Mouse (Mus musculus) neural tube, embryonic 14.5 days (tissue): ENCODE measurements around the gene Fas. TPM values are rescaled to one million over a fixed set of nuclear protein-coding genes. Genes with fewer than 3 reads are reported as not detected.

ENCODE experiments used
- ATAC-seq: fragments of 200-750 bp; cut with Nextera tagmentation; 2 replicates; pipeline ENCODE4 v1.8.0; 2017; ENCODE audit warnings: low read depth, mild to moderate bottlenecking, moderate TSS enrichment, moderate library complexity
- H3K27ac ChIP-seq: fragments of 300-500 bp; sonication (generic); 2 replicates; pipeline ENCODE4 v1.5.1; 2014; ENCODE audit warnings: low read depth, mild to moderate bottlenecking, control low read depth, low read length, moderate library complexity, mixed read lengths
- H3K27me3 ChIP-seq: fragments of 300-500 bp; sonication (generic); 2 replicates; pipeline ENCODE4 v1.6.1; 2014; ENCODE audit warnings: low read length; ENCODE audit not compliant: control insufficient read depth, insufficient read depth
- H3K36me3 ChIP-seq: fragments of 300-500 bp; sonication (generic); 2 replicates; pipeline ENCODE4 v1.6.1; 2014; ENCODE audit warnings: low read length, mixed read lengths; ENCODE audit not compliant: control insufficient read depth, insufficient read depth
- H3K4me1 ChIP-seq: fragments of 300-500 bp; sonication (generic); 2 replicates; pipeline ENCODE4 v1.6.1; 2014; ENCODE audit warnings: low read length; ENCODE audit not compliant: control insufficient read depth, insufficient read depth
- H3K4me2 ChIP-seq: fragments of 300-500 bp; sonication (generic); 2 replicates; pipeline ENCODE4 v1.6.1; 2014; ENCODE audit warnings: mild to moderate bottlenecking, low read depth, low read length, control low read depth
- H3K4me3 ChIP-seq: fragments of 300-500 bp; sonication (generic); 2 replicates; pipeline ENCODE4 v1.5.1; 2014; ENCODE audit warnings: low read depth, low read length, control low read depth, mixed read lengths
- H3K9ac ChIP-seq: fragments of 300-500 bp; sonication (generic); replicated peaks from 2 replicates; pipeline ENCODE4 v1.6.1; 2014; ENCODE audit warnings: low read depth, mild to moderate bottlenecking, control low read depth, low read length, mixed read lengths
- H3K9me3 ChIP-seq: fragments of 300-500 bp; sonication (generic); 2 replicates; pipeline ENCODE4 v1.6.1; 2016; ENCODE audit warnings: low read length; ENCODE audit not compliant: control insufficient read depth
- WGBS: fragments of 180-500 bp; shearing (Covaris S2); extraction: QIAGEN DNeasy Blood & Tissue Kit; methylation state at CpG from one replicate; pipeline ENCODE4 v1.1.7; 2014; 5-methylcytosine and 5-hydroxymethylcytosine counted together
- polyA plus RNA-seq: library from polyadenylated mRNA; unstranded; fragments of >200 nt; fragmentation: Nextera tagmentation; extraction: Ambion mirVana; gene quantifications from 2 replicates; pipeline ENCODE4 v1.2.1, GENCODE M21; 2014

The Fas gene
- polyA plus RNA-seq, 1 experiment from 2014 or later, result 1.4 TPM

DNA sequence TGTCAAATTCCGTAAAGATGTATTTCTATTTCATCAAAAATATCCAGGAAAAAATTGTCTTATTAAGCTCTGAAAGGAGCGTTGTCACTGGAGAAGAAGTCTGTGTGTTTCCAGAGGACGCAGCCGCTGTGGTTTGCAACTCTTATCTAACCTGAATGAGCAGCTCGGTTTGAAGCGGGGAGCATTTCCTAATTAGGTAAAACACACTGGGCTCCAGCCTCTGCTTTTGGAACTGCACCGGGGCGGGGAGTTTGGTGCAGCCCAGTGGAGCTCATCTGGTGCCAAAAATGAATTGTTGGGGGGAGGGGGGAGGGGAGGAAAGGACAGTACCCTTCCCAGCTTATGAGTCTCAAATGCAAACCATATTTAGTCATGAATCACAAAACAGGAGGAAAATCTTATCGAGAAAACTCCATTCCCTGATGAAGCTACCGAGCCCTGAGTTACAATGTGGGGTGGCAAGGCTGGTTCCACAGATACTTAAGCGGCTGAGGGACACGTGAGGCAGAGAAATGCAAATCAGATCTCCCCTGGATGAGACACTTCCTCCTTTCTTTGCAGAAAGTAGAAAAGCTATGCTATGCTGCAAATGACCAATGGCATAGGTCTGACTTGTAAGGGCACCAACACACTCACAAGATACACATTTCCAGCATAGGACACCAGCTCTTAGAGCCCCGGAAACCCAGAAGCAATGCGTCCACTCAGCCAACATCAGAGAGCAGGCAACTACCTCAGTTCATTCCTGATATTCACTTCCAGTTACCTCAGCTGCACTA is 36.2 kb upstream of the Fas start:
- no peak overlapping the region for H3K4me2 ChIP-seq
- no peaks in the 10 kb centered on the region for H3K36me3 ChIP-seq
- H3K4me1 ChIP-seq, result no peaks in the 10 kb centered on the region
- H3K4me3 ChIP-seq, result no peak overlapping the region
- H3K9me3 ChIP-seq, result no peaks in the 10 kb centered on the region
- no peak overlapping the region for H3K27ac ChIP-seq
- no peaks in the 10 kb centered on the region for H3K27me3 ChIP-seq
- H3K9ac ChIP-seq, result no peak overlapping the region
- ATAC-seq, result no peak
- 67% methylated on average over 14 of the region's 14 CpGs for WGBS

DNA sequence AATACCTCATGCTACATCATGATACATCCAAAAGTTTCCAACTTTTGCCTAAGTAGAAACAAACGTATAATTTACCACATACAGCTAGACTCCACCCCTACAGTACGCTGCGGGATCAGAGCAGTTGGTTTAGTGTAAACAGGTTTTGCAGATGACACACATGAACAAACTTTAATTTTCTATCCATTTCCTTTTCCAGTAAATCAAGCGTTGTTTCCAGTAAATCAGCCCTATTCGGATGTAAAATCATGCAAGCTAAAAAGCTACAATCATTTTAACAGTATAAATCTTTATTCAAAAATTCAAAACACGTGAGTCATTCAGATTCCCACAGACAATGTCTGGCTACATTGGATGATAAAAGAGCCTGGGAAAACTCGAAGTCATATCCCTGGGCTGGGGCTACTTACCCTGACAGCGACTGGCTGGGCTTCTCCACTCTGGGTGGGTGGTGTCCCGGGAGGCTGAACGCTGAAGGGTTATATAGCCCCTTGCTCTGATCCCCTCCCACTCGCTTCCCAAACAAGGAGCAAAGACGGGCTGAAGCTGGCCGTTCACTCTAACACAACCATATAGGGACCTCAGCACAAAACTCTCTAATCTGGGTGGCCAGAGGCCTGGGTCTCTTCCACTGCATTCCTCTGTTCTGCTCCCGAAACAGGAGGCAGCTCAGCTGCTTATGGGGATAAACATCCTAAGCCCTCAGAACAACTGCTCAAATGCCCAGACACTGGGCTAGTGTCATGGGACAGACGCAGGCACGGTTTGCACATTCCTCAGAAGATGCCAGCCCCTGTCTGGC is 35.4 kb upstream of the Fas start, which contains the start of gene Acta2:
Gene Acta2 (minus strand): TSS at position 711 of the 802 bp plus-strand sequence.
- Histone ChIP-seq H3K4me1 (no peaks in the 10 kb centered on the region), H3K27ac (no peak within 1 kb of the TSS), H3K9ac (no peak within 1 kb of the TSS), H3K36me3 (no peaks in the 10 kb centered on the region), H3K27me3 (no peaks in the 10 kb centered on the region), H3K4me3 (no peak within 1 kb of the TSS), H3K4me2 (no peak within 1 kb of the TSS), H3K9me3 (no peaks in the 10 kb centered on the region)
- 46% methylated on average over 16 of the region's 16 CpGs for WGBS
- ATAC-seq, result no peak

DNA sequence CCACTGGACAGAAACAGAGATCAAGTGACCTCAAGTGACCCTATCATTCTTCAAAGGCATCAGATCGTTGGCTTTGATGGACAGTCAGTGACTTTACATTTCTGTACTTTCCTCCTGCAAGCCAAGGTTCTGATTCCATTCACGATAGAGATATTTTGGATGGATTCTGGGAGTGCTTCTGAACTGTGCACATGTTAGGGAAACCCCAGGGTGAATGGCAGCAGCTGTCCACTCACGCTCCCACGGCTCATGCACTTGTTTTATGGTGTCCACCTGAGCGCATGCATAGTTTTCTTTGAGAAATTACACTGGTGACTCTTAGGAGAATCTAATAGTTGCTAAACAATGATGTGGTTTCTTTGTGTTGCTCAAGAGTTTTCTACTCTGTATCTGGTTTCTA is 34.3 kb upstream of the Fas start:
- WGBS, result 72% methylated on average over 5 of the region's 5 CpGs
- Histone ChIP-seq H3K4me1 (no peaks in the 10 kb centered on the region), H3K4me3 (no peak overlapping the region), H3K9ac (no peak overlapping the region), H3K27me3 (no peaks in the 10 kb centered on the region), H3K27ac (no peak overlapping the region), H3K36me3 (no peaks in the 10 kb centered on the region), H3K9me3 (no peaks in the 10 kb centered on the region), H3K4me2 (no peak overlapping the region)
- ATAC-seq, result no peak

DNA sequence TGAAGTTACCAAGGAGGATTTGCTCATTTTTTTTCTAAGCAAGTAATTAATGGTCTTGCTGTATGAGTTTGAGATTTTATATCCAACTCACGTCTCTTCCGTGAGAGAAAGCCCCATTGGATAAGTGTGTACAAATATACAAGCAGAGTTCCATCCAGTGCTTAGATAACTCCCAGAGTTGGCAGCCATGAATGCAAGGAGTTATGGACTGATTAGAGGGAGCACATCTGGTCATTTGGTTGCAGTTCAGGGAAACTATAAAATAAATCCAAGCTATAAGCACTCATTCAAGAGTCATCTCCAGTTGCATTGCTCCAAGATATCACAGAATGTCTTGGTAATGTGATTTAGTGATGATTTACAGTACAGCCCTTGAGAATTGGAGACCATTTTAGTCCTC is 33.5 kb upstream of the Fas start:
- Histone ChIP-seq H3K9ac (no peak overlapping the region), H3K36me3 (no peaks in the 10 kb centered on the region), H3K4me1 (no peaks in the 10 kb centered on the region), H3K27me3 (no peaks in the 10 kb centered on the region), H3K27ac (no peak overlapping the region), H3K9me3 (no peaks in the 10 kb centered on the region), H3K4me3 (no peak overlapping the region), H3K4me2 (no peak overlapping the region)
- 89% methylated on average over 2 of the region's 2 CpGs for WGBS
- ATAC-seq, result no peak

DNA sequence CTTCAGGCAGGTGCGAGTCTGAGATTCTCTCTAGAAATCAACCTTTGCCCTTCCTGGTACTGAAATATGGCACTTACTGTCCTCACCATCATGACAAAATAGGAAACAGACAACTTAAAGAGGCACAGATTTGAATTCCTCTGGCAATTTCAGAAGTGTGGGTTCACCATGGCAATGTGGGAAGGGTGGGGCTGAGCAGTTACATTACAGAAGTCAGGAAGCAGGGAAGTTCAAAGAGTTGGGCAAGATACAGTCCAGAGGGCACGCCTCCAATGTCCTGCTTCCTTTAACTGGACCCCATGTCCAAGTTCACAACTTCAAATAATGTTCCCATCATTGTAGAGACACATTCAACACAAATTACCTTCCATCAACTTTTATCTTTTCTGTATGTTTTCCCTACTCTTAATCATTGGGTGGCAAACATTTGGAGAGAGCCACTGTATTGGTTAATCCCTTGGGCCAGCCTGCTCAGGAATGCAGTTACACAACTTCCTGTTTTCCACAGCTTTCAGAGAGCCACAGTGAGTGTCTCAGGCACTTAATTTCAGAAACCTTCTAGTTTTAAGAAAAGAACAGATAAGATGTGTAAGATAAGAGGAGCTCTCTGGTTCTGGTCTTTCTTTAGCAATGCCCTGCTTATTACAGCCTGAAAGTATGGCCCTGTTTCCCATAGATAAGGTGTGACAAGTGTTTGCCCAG is 28.0 kb upstream of the Fas start:
- no peaks in the 10 kb centered on the region for H3K9me3 ChIP-seq
- no peaks in the 10 kb centered on the region for H3K4me1 ChIP-seq
- H3K27ac ChIP-seq, result no peak overlapping the region
- H3K36me3 ChIP-seq, result no peaks in the 10 kb centered on the region
- WGBS, result 88% methylated on average over 2 of the region's 2 CpGs
- H3K4me2 ChIP-seq, result no peak overlapping the region
- H3K4me3 ChIP-seq, result no peak overlapping the region
- H3K27me3 ChIP-seq, result no peaks in the 10 kb centered on the region
- no peak for ATAC-seq
- H3K9ac ChIP-seq, result no peak overlapping the region

DNA sequence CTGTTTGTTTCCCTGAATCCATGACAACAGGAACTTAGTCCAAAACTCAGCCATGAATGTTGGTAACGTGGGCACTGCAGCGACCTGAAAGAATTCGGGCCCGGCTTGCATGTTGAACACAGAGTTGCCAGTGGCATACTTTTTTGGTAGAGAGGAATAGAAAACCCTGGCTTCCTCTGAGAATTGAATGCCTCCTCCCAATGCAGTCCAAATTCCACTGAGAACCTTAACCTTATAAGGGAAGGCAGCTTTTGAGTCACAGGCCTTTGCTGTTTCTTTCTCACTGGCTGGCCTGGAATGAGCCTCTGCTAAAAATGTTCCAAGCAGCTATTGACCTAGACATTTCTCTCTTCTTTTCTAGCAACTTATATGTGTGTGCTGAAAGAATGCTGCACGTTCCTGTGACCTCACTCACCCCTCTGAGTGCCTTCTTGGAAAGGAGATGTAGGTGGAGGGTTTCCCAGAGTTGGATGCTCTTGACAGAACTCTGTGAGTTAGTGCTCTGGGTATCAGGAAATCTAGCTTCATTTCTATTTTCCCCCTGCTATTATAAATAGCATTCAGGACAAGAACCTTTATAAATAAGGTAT is 24.8 kb upstream of the Fas start:
- Histone ChIP-seq H3K4me3 (no peak overlapping the region), H3K9ac (no peak overlapping the region), H3K27me3 (no peaks in the 10 kb centered on the region), H3K9me3 (no peaks in the 10 kb centered on the region), H3K27ac (no peak overlapping the region), H3K4me1 (no peaks in the 10 kb centered on the region), H3K36me3 (no peaks in the 10 kb centered on the region), H3K4me2 (no peak overlapping the region)
- WGBS, result 69% methylated on average over 5 of the region's 5 CpGs
- no peak for ATAC-seq

DNA sequence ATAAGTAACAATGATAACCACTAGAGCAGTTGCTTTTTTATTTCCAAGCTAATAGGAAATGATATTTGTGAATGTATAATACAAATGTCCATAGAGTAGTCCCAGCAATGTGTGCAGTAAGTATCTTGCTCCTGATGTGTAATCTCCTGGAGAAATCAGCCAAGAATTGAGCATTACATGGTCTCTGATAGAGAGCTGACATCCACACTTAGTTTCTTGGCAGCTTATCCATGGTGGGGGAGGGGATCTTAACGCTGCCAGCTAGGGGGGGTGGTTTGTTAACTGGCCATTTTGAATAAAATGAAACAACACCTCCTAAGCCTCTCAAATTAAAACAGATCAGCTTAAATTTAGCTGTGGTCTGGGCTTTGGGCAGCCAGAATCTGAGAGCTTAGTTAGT is 21.5 kb upstream of the Fas start:
- WGBS, result 53% methylated on average over 1 of the region's 1 CpGs
- H3K27me3 ChIP-seq, result no peaks in the 10 kb centered on the region
- H3K27ac ChIP-seq, result no peak overlapping the region
- no peak overlapping the region for H3K4me2 ChIP-seq
- no peaks in the 10 kb centered on the region for H3K36me3 ChIP-seq
- no peaks in the 10 kb centered on the region for H3K4me1 ChIP-seq
- ATAC-seq, result no peak
- H3K9ac ChIP-seq, result no peak overlapping the region
- H3K4me3 ChIP-seq, result no peak overlapping the region
- no peaks in the 10 kb centered on the region for H3K9me3 ChIP-seq

DNA sequence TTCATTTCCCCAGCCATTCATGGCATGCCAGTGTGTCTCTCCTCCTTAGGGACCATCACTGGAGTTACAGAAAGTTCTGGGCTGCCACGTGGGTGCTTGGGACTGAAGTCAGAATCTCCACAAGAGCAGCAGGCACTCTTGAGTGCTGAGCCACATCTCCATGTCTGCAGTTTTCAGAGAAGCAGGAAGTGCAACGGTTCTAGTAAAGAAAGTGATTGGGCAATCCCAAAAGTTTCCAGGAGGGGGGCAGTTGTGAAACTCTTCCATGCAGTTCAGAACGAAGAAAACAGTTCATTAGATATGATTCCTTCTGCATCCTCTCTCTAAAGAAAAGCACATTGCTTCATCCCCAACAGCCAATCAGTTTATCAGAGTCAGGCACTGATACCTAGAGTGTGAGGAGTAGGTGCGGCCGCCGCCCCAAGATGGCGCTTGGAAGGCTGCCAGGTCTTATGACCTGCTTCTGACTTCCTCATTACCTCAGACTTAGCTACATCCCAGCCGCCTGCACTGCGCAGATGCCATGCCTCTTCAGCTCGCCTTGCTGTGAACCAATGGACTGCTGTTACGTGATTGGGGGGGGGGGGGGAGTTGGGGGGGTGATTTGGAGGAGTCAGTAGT is 20.2 kb upstream of the Fas start:
- no peaks in the 10 kb centered on the region for H3K27me3 ChIP-seq
- no peaks in the 10 kb centered on the region for H3K9me3 ChIP-seq
- no peak overlapping the region for H3K27ac ChIP-seq
- ATAC-seq, result no peak
- H3K4me2 ChIP-seq, result no peak overlapping the region
- H3K4me3 ChIP-seq, result no peak overlapping the region
- H3K9ac ChIP-seq, result no peak overlapping the region
- no peaks in the 10 kb centered on the region for H3K4me1 ChIP-seq
- WGBS, result 90% methylated on average over 11 of the region's 11 CpGs
- H3K36me3 ChIP-seq, result no peaks in the 10 kb centered on the region
